ENCODE assay signal across 8 mouse cellular contexts in the genomic region with DNA sequence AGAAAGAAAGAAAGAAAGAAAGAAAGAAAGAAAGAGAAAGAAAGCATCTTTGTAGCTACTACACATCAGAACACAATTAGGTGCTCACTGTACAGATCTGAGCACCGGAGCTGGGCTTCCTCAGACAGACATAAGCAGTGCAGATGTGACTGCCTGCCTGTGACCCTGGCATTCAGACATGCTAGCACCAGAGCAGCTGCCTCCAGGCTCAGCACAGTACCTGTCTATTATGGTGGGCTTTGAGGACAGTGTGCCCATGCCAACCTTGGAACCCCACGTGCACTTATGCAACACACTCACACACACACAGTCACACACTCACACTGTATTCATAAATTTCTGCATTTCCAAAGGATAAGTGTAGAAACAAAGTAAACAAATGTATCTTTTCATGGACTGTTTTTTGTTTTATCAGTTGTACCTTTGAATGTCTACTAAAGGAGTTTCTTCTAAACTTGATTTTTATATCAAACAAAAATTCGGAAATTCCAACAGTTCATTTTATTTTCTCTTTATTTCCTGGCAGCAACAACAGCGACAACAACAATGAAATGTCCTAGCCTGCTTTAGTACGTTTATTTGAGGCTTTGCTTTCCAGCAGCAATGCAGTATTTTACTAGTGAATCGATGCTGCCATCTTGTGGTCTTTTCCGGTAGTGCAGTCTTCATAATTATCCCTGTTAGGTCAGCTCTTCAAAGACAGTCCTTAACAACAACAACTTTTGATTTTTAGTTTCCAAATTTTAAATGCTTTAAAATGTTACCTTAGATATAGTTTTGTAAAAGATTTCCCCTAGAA. TPM values are rescaled to one million over a fixed set of nuclear protein-coding genes. Genes with fewer than 3 reads are reported as not detected.
DNase-seq lines count a peak whose midpoint lies in the region; ATAC-seq and TF ChIP-seq lines count a peak whose summit lies in the region.

No protein-coding gene starts in this region.

- H3K36me3 ChIP-seq in intestine, postnatal 0 days (ENCODE audit: control insufficient read depth, insufficient read depth), result no peaks in the 10 kb centered on the region
- H3K36me3 ChIP-seq in midbrain, embryonic 11.5 days (ENCODE audit: control insufficient read depth, insufficient read depth, low read length), result no peaks in the 10 kb centered on the region
- H3K36me3 ChIP-seq in spleen, adult 2 months (ENCODE audit: control insufficient read depth, insufficient read depth, low read length), result no peaks in the 10 kb centered on the region

- H3K27me3 ChIP-seq in intestine, postnatal 0 days (replicated peaks; ENCODE audit: control insufficient read depth, insufficient read depth, low read length), result no peaks in the 10 kb centered on the region
- H3K27me3 ChIP-seq in midbrain, embryonic 11.5 days (ENCODE audit: control insufficient read depth, insufficient read depth, low read length), result no peaks in the 10 kb centered on the region
- no peaks in the 10 kb centered on the region for H3K27me3 ChIP-seq in spleen, adult 2 months (ENCODE audit: control insufficient read depth, insufficient read depth, low read length)

- H3K9me3 ChIP-seq in intestine, postnatal 0 days (ENCODE audit: control insufficient read depth), result no peaks in the 10 kb centered on the region
- H3K9me3 ChIP-seq in midbrain, embryonic 11.5 days (ENCODE audit: control insufficient read depth, low read length), result no peaks in the 10 kb centered on the region

- no peak overlapping the region for H3K4me3 ChIP-seq in intestine, postnatal 0 days (ENCODE audit: low read depth, low read length)
- no peak overlapping the region for H3K4me3 ChIP-seq in midbrain, embryonic 11.5 days (ENCODE audit: low read depth, low read length)
- H3K4me3 ChIP-seq in spleen, adult 2 months (ENCODE audit: extremely low read depth, insufficient read depth, insufficient read length), result no peak overlapping the region

- ATAC-seq in intestine, postnatal 0 days, result no peak
- ATAC-seq in midbrain, embryonic 11.5 days (ENCODE audit: low FRiP score), result peak; percentile 89

- no peaks in the 10 kb centered on the region for H3K4me1 ChIP-seq in intestine, postnatal 0 days (replicated peaks; ENCODE audit: control insufficient read depth, insufficient read depth, low read length)
- H3K4me1 ChIP-seq in midbrain, embryonic 11.5 days (ENCODE audit: control insufficient read depth, insufficient read depth, low read length), result no peaks in the 10 kb centered on the region
- H3K4me1 ChIP-seq in spleen, adult 2 months (ENCODE audit: control insufficient read depth, insufficient read depth, insufficient read length), result no peaks in the 10 kb centered on the region

- intact Hi-C loops in left cerebral cortex, postnatal 14 days (cut with DNase I), result loop anchor here (5.0 kb wide), 1 partner anchor 35 kb away; a partner anchor contains a TSS

- no peak overlapping the region for H3K9ac ChIP-seq in intestine, postnatal 0 days (ENCODE audit: low read depth, low read length)
- H3K9ac ChIP-seq in midbrain, embryonic 11.5 days (ENCODE audit: low read length), result no peak overlapping the region

- no peak for TF ChIP-seq POLR2A in spleen, adult 2 months (IDR thresholded peaks at IDR 0.05; ENCODE audit: low read depth, low read length)

- no peak overlapping the region for H3K27ac ChIP-seq in intestine, postnatal 0 days (ENCODE audit: low read depth, low read length)
- no peak overlapping the region for H3K27ac ChIP-seq in midbrain, embryonic 11.5 days (ENCODE audit: low read depth, low read length)
- no peak overlapping the region for H3K27ac ChIP-seq in spleen, adult 2 months (ENCODE audit: insufficient read depth, low read length)

- 8% methylated on average over 7 of the region's 7 CpGs for WGBS in intestine, postnatal 0 days
- 14% methylated on average over 7 of the region's 7 CpGs for WGBS in midbrain, embryonic 11.5 days
- WGBS in spleen, adult 2 months, result 14% methylated on average over 7 of the region's 7 CpGs

- TF ChIP-seq CTCF in intestine, postnatal 0 days (IDR thresholded peaks at IDR 0.05; ENCODE audit: low read depth), result peak; percentile 95
- peak; percentile 13; the same call in 1 of the 2 replicates for TF ChIP-seq CTCF in spleen, adult 2 months (IDR thresholded peaks at IDR 0.05; ENCODE audit: extremely low read depth, insufficient read depth, insufficient read length, insufficient replicate concordance)

- no peak overlapping the region for H3K4me2 ChIP-seq in intestine, postnatal 0 days (replicated peaks; ENCODE audit: low read depth)
- H3K4me2 ChIP-seq in midbrain, embryonic 11.5 days, result no peak overlapping the region

- peak; percentile 70 for DNase-seq in urinary bladder, postnatal 14 days (ENCODE audit: low spot score)
- no peak for DNase-seq in urinary bladder, adult 2 months (ENCODE audit: low spot score)
- peak; percentile 59 to 83 for DNase-seq in cerebellum, postnatal 36 days
- DNase-seq in gastrocnemius, postnatal 4 days (ENCODE audit: low spot score in 2 of 2), result peak; percentile 35 to 63
- peak; percentile 81 to 89 for DNase-seq in left cerebral cortex, postnatal 14 days (ENCODE audit: low spot score in 2 of 2)
- DNase-seq in midbrain, embryonic 11.5 days (ENCODE audit: low spot score, missing footprints), result peak; percentile 99
- DNase-seq in spleen, adult 2 months (ENCODE audit: low read depth in 1 of 2, low spot score in 2 of 2), result peak; percentile 31 to 47

RNA-seq across cellular contexts. Expression of a gene that starts 35.4 kb away (rescaled TPM):
- 24.3 and 26.5 TPM in 2 replicates for polyA plus RNA-seq in urinary bladder, adult 2 months (2012; rRNA removed)
- 10 to 100 TPM; 38.4 to 48.7 TPM for total RNA-seq in gastrocnemius, postnatal 4 days (2021)
- 8.6 and 8.7 TPM in 2 replicates for polyA plus RNA-seq in intestine, postnatal 0 days (2015; fragmentation: Nextera tagmentation; extraction: Ambion mirVana)
- 10 to 100 TPM; 23.3 to 23.8 TPM for total RNA-seq in left cerebral cortex, postnatal 14 days (2021)
- polyA plus RNA-seq in midbrain, embryonic 11.5 days (2014; fragmentation: Nextera tagmentation; extraction: Ambion mirVana), result 44.1 and 50.5 TPM in 2 replicates
- polyA plus RNA-seq in spleen, adult 2 months (2012; rRNA removed), result 0.73 and 1.2 TPM in 2 replicates
